Mouse (Mus musculus) CH12.LX (cell line): ENCODE measurements around the gene Akap8. TPM values are rescaled to one million over a fixed set of nuclear protein-coding genes. Genes with fewer than 3 reads are reported as not detected.

ENCODE experiments used
- DNase-seq: peaks from one replicate; pipeline ENCODE4 v3.0.0-alpha.2; 2013; ENCODE audit errors: extremely low read depth
- H3K27ac ChIP-seq: 2 replicates; pipeline ENCODE4 v1.5.1; 2012; ENCODE audit warnings: low read depth, mild to moderate bottlenecking, control low read depth, moderate library complexity; ENCODE audit not compliant: insufficient read depth
- H3K27me3 ChIP-seq: replicated peaks from 2 replicates; pipeline ENCODE3; 2012; ENCODE audit warnings: inconsistent platforms
- H3K36me3 ChIP-seq, 2 experiments: replicated peaks in 1 of 2; 2 replicates each; pipeline versions ENCODE3 to v1.6.1; 2012; ENCODE audit warnings: inconsistent platforms in 1 of 2, low read length in 1 of 2, mild to moderate bottlenecking in 1 of 2, mixed read lengths in 1 of 2, moderate library complexity in 1 of 2; ENCODE audit not compliant: control insufficient read depth in 1 of 2, insufficient read depth in 1 of 2
- H3K4me1 ChIP-seq, 2 experiments: 2 replicates each; pipeline ENCODE4 v1.6.1; 2012; ENCODE audit warnings: inconsistent platforms in 1 of 2, moderate library complexity in 1 of 2; ENCODE audit not compliant: insufficient read depth in 2 of 2, control insufficient read depth in 1 of 2
- H3K4me2 ChIP-seq: 2 replicates; pipeline ENCODE4 v1.6.1; 2012; ENCODE audit warnings: low read depth, mild to moderate bottlenecking, control low read depth; ENCODE audit not compliant: poor library complexity, insufficient read depth, severe bottlenecking
- H3K4me3 ChIP-seq, 3 experiments: fragments of 150-350 bp in 1 of 3; sonication (generic) in 1 of 3; replicated peaks in 1 of 3; 2 replicates each; pipeline versions ENCODE3 to v1.5.1; 2011 to 2012; ENCODE audit warnings: low read depth in 2 of 3, low read length in 2 of 3, mild to moderate bottlenecking in 2 of 3, moderate library complexity in 2 of 3, control low read depth in 1 of 3, improper control_type of control experiment in 1 of 3, inconsistent platforms in 1 of 3, mixed read lengths in 1 of 3; ENCODE audit not compliant: poor library complexity in 1 of 3
- H3K79me2 ChIP-seq: replicated peaks from 2 replicates; pipeline ENCODE4 v1.6.1; 2012; ENCODE audit warnings: mild to moderate bottlenecking, moderate library complexity; ENCODE audit not compliant: control insufficient read depth, poor library complexity, insufficient read depth, severe bottlenecking; ENCODE audit errors: extremely low read depth
- H3K9ac ChIP-seq: 2 replicates; pipeline ENCODE4 v1.6.1; 2012; ENCODE audit warnings: low read depth, mild to moderate bottlenecking, control low read depth, moderate library complexity; ENCODE audit not compliant: insufficient read depth
- H3K9me3 ChIP-seq: replicated peaks from 2 replicates; pipeline ENCODE3; 2012; ENCODE audit warnings: low read length, inconsistent platforms, mixed read lengths
- BHLHE40 ChIP-seq: IDR thresholded peaks from 2 replicates; pipeline ENCODE4 v1.6.1; 2011; ENCODE audit warnings: mild to moderate bottlenecking, low read depth, low read length, improper control_type of control experiment
- CHD1 ChIP-seq: IDR thresholded peaks from 2 replicates; pipeline ENCODE4 v1.6.1; 2012; ENCODE audit warnings: low read depth, low read length, improper control_type of control experiment, inconsistent platforms
- CTCF ChIP-seq, 2 experiments: IDR thresholded peaks in 1 of 2; conservative IDR thresholded peaks in 1 of 2; 2 replicates each; pipeline ENCODE4 v1.5.1; 2011 to 2012; ENCODE audit warnings: low read depth in 2 of 2, low read length in 2 of 2, improper control_type of control experiment in 1 of 2, inconsistent platforms in 1 of 2, mild to moderate bottlenecking in 1 of 2, moderate library complexity in 1 of 2
- E2F4 ChIP-seq: IDR thresholded peaks from 2 replicates; pipeline ENCODE4 v1.6.1; 2011; ENCODE audit warnings: low read depth, low read length, improper control_type of control experiment; ENCODE audit not compliant: insufficient replicate concordance
- ELF1 ChIP-seq: IDR thresholded peaks from 2 replicates; pipeline ENCODE4 v1.6.1; 2014; ENCODE audit warnings: low read depth, mild to moderate bottlenecking, inconsistent platforms, low read length, improper control_type of control experiment
- EP300 ChIP-seq: IDR thresholded peaks from 2 replicates; pipeline ENCODE4 v1.6.1; 2011; ENCODE audit warnings: low read length, improper control_type of control experiment
- IRF4 ChIP-seq: IDR thresholded peaks from 2 replicates; pipeline ENCODE4 v1.6.1; 2014; ENCODE audit warnings: low read depth, mild to moderate bottlenecking, inconsistent platforms, low read length, improper control_type of control experiment
- JUND ChIP-seq: conservative IDR thresholded peaks from 2 replicates; pipeline ENCODE4 v1.6.1; 2011; ENCODE audit warnings: low read depth, low read length, improper control_type of control experiment
- MAFK ChIP-seq: IDR thresholded peaks from 2 replicates; pipeline ENCODE4 v1.6.1; 2011; ENCODE audit warnings: low read length, improper control_type of control experiment; ENCODE audit not compliant: insufficient replicate concordance
- MAX ChIP-seq: IDR thresholded peaks from 2 replicates; pipeline ENCODE4 v1.6.1; 2011; ENCODE audit warnings: low read length, improper control_type of control experiment
- MAZ ChIP-seq: IDR thresholded peaks from 2 replicates; pipeline ENCODE4 v1.6.1; 2012; ENCODE audit warnings: low read depth, mild to moderate bottlenecking, inconsistent platforms, low read length, improper control_type of control experiment, moderate library complexity
- MEF2A ChIP-seq: IDR thresholded peaks from 2 replicates; pipeline ENCODE4 v1.6.1; 2014; ENCODE audit warnings: low read depth, mild to moderate bottlenecking, inconsistent platforms, low read length, improper control_type of control experiment, borderline replicate concordance
- MYC ChIP-seq: IDR thresholded peaks from 2 replicates; pipeline ENCODE4 v1.6.1; 2011; ENCODE audit warnings: low read depth, mild to moderate bottlenecking, improper control_type of control experiment, low read length
- NRF1 ChIP-seq: IDR thresholded peaks from 2 replicates; pipeline ENCODE4 v1.6.1; 2014; ENCODE audit warnings: low read depth, mild to moderate bottlenecking, inconsistent platforms, low read length, improper control_type of control experiment, moderate library complexity
- POLR2A ChIP-seq: IDR thresholded peaks from 2 replicates; pipeline ENCODE4 v1.6.1; 2011; ENCODE audit warnings: low read depth, mild to moderate bottlenecking, improper control_type of control experiment, low read length
- POLR2AphosphoS2 ChIP-seq: IDR thresholded peaks from 2 replicates; pipeline ENCODE4 v1.6.1; 2011; ENCODE audit warnings: low read depth, low read length, improper control_type of control experiment
- RCOR1 ChIP-seq: conservative IDR thresholded peaks from 2 replicates; pipeline ENCODE4 v1.6.1; 2012; ENCODE audit warnings: low read depth, mild to moderate bottlenecking, inconsistent platforms, low read length, improper control_type of control experiment
- SMC3 ChIP-seq: IDR thresholded peaks from 2 replicates; pipeline ENCODE4 v1.6.1; 2011; ENCODE audit warnings: low read depth, low read length, improper control_type of control experiment
- TCF12 ChIP-seq: IDR thresholded peaks from 2 replicates; pipeline ENCODE4 v1.6.1; 2014; ENCODE audit warnings: low read depth, mild to moderate bottlenecking, inconsistent platforms, low read length, improper control_type of control experiment
- UBTF ChIP-seq: IDR thresholded peaks from 2 replicates; pipeline ENCODE4 v1.6.1; 2012; ENCODE audit warnings: low read depth, mild to moderate bottlenecking, inconsistent platforms, low read length, improper control_type of control experiment, moderate library complexity
- dilution Hi-C: fragments of 300-500 bp; cut with MboI; formaldehyde crosslinking; loops from 2 replicates; pipeline ENCODE4 v1.14.3; 2020; ENCODE audit warnings: low sequenced_read_pairs; ENCODE audit not compliant: extremely low pct_unique_long_range_greater_than_20kb, extremely low pct_ligation_motif_present
- in situ Hi-C: fragments of 300-500 bp; cut with MboI; formaldehyde crosslinking; loops from 3 replicates; pipeline ENCODE4 v1.14.3; 2019; ENCODE audit warnings: low sequenced_read_pairs, low pct_ligation_motif_present, low pct_unique_long_range_greater_than_20kb, mixed read lengths
- polyA plus RNA-seq: library from polyadenylated mRNA; unstranded; fragments of >175 nt; gene quantifications from 2 replicates; pipeline ENCODE4 v1.2.1, GENCODE M21; 2012; ENCODE audit warnings: low read depth; ENCODE audit not compliant: insufficient read length
- total RNA-seq, 2 experiments: library from RNA; depleted of rRNA; stranded (reverse); fragments of 300-350 nt in 1 of 2; fragments of >200 nt in 1 of 2; gene quantifications; 2 replicates each; pipeline ENCODE4 v1.2.3; 2012 to 2014

Gene Akap8
- total and polyA plus RNA-seq, 3 experiments = 62.5 to 146 (median 75.2) TPM

- peaks cover 0 to 26% of the 10 kb centered on the region in 2 experiments; a peak in 2 of 4 replicates for H3K4me1 ChIP-seq
- H3K9ac ChIP-seq = peak overlapping the region; percentile 97
- in situ Hi-C loops = no loop called here
- H3K9me3 ChIP-seq = no peaks in the 10 kb centered on the region
- peak overlapping the region; percentile 65 to 97 (median 86) for H3K4me3 ChIP-seq
- H3K79me2 ChIP-seq = peaks cover 36% of the 10 kb centered on the region
- peaks cover 11 to 35% of the 10 kb centered on the region in 2 experiments for H3K36me3 ChIP-seq
- H3K27ac ChIP-seq = peak overlapping the region; percentile 80
- peak overlapping the region; percentile 94 for H3K4me2 ChIP-seq
- peak; percentile 30; the same call in 1 of the 2 replicates for TF ChIP-seq MAZ
- no peak for TF ChIP-seq TCF12
- TF ChIP-seq CTCF (conservative IDR thresholded peaks at IDR 0.05 in 1 of 2, IDR thresholded peaks at IDR 0.05 in 1 of 2; ENCODE audit: low read depth in 2 of 2, low read length in 2 of 2) = no peak
- TF ChIP-seq POLR2AphosphoS2 = no peak
- TF ChIP-seq IRF4 = no peak
- TF ChIP-seq E2F4 = no peak
- 0 out of 2 replicates have a peak, but pooled peaks have one; percentile 26 for TF ChIP-seq UBTF
- no peak for TF ChIP-seq MAFK
- TF ChIP-seq RCOR1 = no peak
- TF ChIP-seq BHLHE40 = no peak
- TF ChIP-seq EP300 = 0 out of 2 replicates have a peak, but pooled peaks have one; percentile 24
- TF ChIP-seq NRF1 = no peak
- no peak for TF ChIP-seq MYC
- TF ChIP-seq POLR2A = no peak
- no peak for TF ChIP-seq ELF1
- no peak for TF ChIP-seq JUND
- peak; percentile 31; the same call in 1 of the 2 replicates for TF ChIP-seq CHD1
- TF ChIP-seq MAX = peak; percentile 30; the same call in 1 of the 2 replicates
- TF ChIP-seq SMC3 = no peak
- no peak for TF ChIP-seq MEF2A
- TF ChIP-seq, all 38 proteins: peak for 5
- dilution Hi-C loops = no loop called here
- no peak for DNase-seq
- H3K27me3 ChIP-seq = no peaks in the 10 kb centered on the region
These were observed 28.9 kb upstream of the Akap8 start for GRCm38 (mm10) chr17:32349851-32350381.
